Mouse (Mus musculus): ENCODE results near the gene Vmn1r219.
"Not testable (repeated sequence)": the region's sequence is repeated elsewhere in the genome, so short reads cannot be mapped to it uniquely, and the experiment has no call there.

The Vmn1r219 gene

GRCm38 (mm10) chr13:23159012-23159411 lies at the start of gene Vmn1r219:
TSS of gene Vmn1r219 (plus strand) at chr13:23159312.
- no peak for DNase-seq

GRCm38 (mm10) chr13:23118126-23118525 lies 41.0 kb upstream of the Vmn1r219 start, which contains the start of gene Vmn1r217:
TSS of gene Vmn1r217 (minus strand) at chr13:23118226.
- not testable (repeated sequence) for DNase-seq

- no peak for DNase-seq
These were observed 38.5 kb upstream of the Vmn1r219 start for GRCm38 (mm10) chr13:23120611-23121010.

DNA sequence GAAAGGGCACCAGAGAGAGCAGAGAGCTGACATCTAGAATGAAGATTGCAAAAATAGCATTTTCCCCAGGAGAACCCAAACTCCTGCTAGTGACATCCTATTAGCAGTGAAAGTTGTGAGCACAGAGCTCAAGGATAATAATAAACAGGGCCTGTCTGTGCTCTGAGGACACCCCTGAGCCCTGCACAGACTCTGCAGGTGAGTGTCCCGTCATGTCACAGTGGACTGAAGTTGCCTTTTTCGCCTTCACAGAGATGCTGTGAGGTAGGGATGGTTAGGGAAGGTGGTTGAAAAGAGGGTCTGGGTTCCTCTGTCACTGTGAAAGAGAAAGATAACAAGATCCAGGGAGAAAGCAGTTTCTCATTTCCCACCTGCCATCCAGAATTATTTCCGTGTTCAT lies 26.0 kb upstream of the Vmn1r219 start, which contains the start of gene Vmn1r218:
TSS of gene Vmn1r218 (plus strand) at position 57 of the 400 bp plus-strand sequence.
- DNase-seq = no peak

DNA sequence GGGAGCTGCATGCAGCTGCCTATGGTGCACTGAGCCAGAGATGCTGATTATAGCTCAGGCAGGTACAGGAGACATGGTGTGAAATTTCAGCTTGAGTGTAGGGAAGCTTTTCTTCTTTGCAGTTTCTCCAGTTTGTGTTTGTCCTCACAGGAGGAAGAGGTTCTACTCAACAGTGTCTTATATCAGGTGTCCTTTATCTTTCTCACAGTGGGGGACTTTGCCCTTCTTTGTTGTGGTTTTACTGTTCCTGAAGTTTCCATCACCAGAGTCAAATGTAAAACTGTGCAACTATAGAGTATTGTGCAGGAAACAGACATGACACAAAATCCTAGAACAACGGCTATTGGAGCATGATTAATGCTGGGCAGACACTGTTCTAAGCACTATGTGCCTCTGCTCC lies 25.6 kb upstream of the Vmn1r219 start:
- no peak for DNase-seq

- peak; percentile 52 to 60 for DNase-seq
These were observed 20.2 kb upstream of the Vmn1r219 start for GRCm38 (mm10) chr13:23138880-23139279.

GRCm38 (mm10) chr13:23157848-23158247 lies 1.3 kb upstream of the Vmn1r219 start:
- peak; percentile 14 to 28 for DNase-seq

- DNase-seq = not testable (repeated sequence)
These were observed 7.4 kb downstream of the Vmn1r219 start for GRCm38 (mm10) chr13:23166471-23166870.

- DNase-seq = no peak
These were observed 28.8 kb downstream of the Vmn1r219 start, which contains the start of gene Vmn1r220 for GRCm38 (mm10) chr13:23187875-23188274. TSS of gene Vmn1r220 (minus strand) at chr13:23187975.

- not testable (repeated sequence) for DNase-seq
These were observed 44.8 kb downstream of the Vmn1r219 start for GRCm38 (mm10) chr13:23203885-23204284.

GRCm38 (mm10) chr13:23213827-23214226 lies 54.7 kb downstream of the Vmn1r219 start, which contains the start of gene Vmn1r221:
TSS of gene Vmn1r221 (plus strand) at chr13:23214127.
- not testable (repeated sequence) for DNase-seq

All from cerebellum, postnatal 10 days (tissue).